Mouse (Mus musculus): ENCODE measurements around the gene Spg7.

DNA sequence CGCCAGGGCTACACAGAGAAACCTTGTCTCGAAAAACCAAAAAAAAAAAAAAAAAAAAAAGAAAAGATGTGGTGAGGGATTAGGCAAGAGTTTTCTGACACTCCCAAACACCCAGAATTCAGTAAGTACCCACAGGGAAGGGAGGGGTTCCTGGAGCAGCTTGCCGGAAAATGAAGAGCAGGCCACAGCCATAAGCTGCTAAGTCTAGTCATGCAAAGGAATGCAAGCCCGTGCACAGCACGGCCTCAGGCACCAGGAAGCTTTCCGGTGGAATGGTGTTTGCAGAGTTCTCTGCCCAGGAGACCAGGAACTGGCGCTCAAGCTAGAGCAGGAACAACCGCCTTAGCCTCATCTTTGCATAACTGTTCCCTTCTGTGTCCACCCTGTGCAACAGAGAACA lies 37.5 kb downstream of the Spg7 start:
- TF ChIP-seq CTCF (IDR thresholded peaks at IDR 0.05; ENCODE audit: borderline replicate concordance, control insufficient read depth, extremely low read depth, insufficient read depth, low read length, poor library complexity) (no peak), POLR2A (IDR thresholded peaks at IDR 0.05; ENCODE audit: control insufficient read depth, extremely low read depth, insufficient read depth, low read length, poor library complexity) (no peak)
